Mouse (Mus musculus): ENCODE data around the gene Kdm6b.

GRCm38 (mm10) chr11:69410310-69411072 is 3.0 kb downstream of the Kdm6b start:
- TF ChIP-seq EP300 (IDR thresholded peaks at IDR 0.05; ENCODE audit: insufficient read depth, low read depth, low read length) (no peak), CTCF (IDR thresholded peaks at IDR 0.05; ENCODE audit: low read depth, low read length) (no peak), POLR2A (IDR thresholded peaks at IDR 0.05; ENCODE audit: insufficient read depth, low read length) (no peak)

Measured in ES-Bruce4 (cell line).